Mouse (Mus musculus) intestine, postnatal 0 days (tissue): ENCODE results near the gene Olfr695. TPM values are rescaled to one million over a fixed set of nuclear protein-coding genes. Genes with fewer than 3 reads are reported as not detected.
"Not testable (repeated sequence)": the region's sequence is repeated elsewhere in the genome, so short reads cannot be mapped to it uniquely, and the experiment has no call there.

Experiments used
- ATAC-seq: fragments of 200-750 bp; cut with Nextera tagmentation; 2 replicates; pipeline ENCODE4 v1.8.0; 2017; ENCODE audit warnings: mild to moderate bottlenecking, moderate TSS enrichment, moderate library complexity
- H3K27ac ChIP-seq: fragments of 300-500 bp; sonication (generic); 2 replicates; pipeline ENCODE4 v1.5.1; 2014; ENCODE audit warnings: mild to moderate bottlenecking, low read depth, low read length, moderate library complexity
- H3K27me3 ChIP-seq: fragments of 300-500 bp; sonication (generic); replicated peaks from 2 replicates; pipeline ENCODE4 v1.6.1; 2014; ENCODE audit warnings: low read length, mixed read lengths; ENCODE audit not compliant: control insufficient read depth, insufficient read depth
- H3K36me3 ChIP-seq: fragments of 300-500 bp; sonication (generic); 2 replicates; pipeline ENCODE4 v1.6.1; 2014; ENCODE audit warnings: mild to moderate bottlenecking, moderate library complexity; ENCODE audit not compliant: control insufficient read depth, insufficient read depth
- H3K4me1 ChIP-seq: fragments of 300-500 bp; sonication (generic); replicated peaks from 2 replicates; pipeline ENCODE4 v1.6.1; 2014; ENCODE audit warnings: antibody characterized with exemption, low read length, mixed read lengths; ENCODE audit not compliant: control insufficient read depth, insufficient read depth
- H3K4me2 ChIP-seq: fragments of 300-500 bp; sonication (generic); replicated peaks from 2 replicates; pipeline ENCODE4 v1.6.1; 2014; ENCODE audit warnings: low read depth, mild to moderate bottlenecking, moderate library complexity
- H3K4me3 ChIP-seq: fragments of 300-500 bp; sonication (generic); 2 replicates; pipeline ENCODE4 v1.5.1; 2014; ENCODE audit warnings: low read depth, low read length
- H3K9ac ChIP-seq: fragments of 300-500 bp; sonication (generic); 2 replicates; pipeline ENCODE4 v1.6.1; 2014; ENCODE audit warnings: mild to moderate bottlenecking, low read depth, low read length
- H3K9me3 ChIP-seq: fragments of 300-500 bp; sonication (generic); 2 replicates; pipeline ENCODE4 v1.6.1; 2016; ENCODE audit warnings: mixed run types; ENCODE audit not compliant: control insufficient read depth
- CTCF ChIP-seq: sonication (generic); IDR thresholded peaks from 2 replicates; pipeline ENCODE4 v1.5.1; 2016; ENCODE audit warnings: low read depth, mild to moderate bottlenecking, control low read depth, antibody characterized with exemption, moderate library complexity
- WGBS: fragments of 180-500 bp; shearing (Covaris S2); extraction: QIAGEN DNeasy Blood & Tissue Kit; methylation state at CpG from one replicate; pipeline ENCODE4 v1.1.7; 2014; 5-methylcytosine and 5-hydroxymethylcytosine counted together
- polyA plus RNA-seq: library from polyadenylated mRNA; unstranded; fragments of >200 nt; fragmentation: Nextera tagmentation; extraction: Ambion mirVana; gene quantifications from 2 replicates; pipeline ENCODE4 v1.2.1, GENCODE M21; 2015

Gene Olfr695
- not detected in 2 replicates for polyA plus RNA-seq

DNA sequence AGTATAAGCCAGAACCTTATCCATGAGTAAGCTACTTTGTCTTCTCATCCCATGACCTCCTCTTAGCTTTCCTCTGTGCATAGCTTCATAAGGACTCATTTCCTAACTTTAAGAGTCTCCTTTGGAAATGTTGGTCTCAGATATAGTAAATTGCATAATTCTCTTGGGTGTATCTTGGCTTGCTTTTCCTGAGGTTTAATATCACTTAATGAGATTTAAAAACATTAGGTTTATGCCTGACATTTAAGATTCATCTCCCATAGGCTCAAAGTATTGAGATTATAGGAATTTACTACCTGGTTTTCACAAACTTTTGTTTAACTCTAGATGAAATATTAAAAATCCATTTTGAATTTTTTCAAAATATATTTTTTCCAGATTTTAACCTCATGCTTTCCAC lies at the start of gene Olfr695:
TSS of gene Olfr695 (minus strand) at position 101 of the 400 bp plus-strand sequence.
- H3K9ac ChIP-seq, result no peak within 1 kb of the TSS
- H3K4me3 ChIP-seq, result no peak within 1 kb of the TSS
- no peaks in the 10 kb centered on the region for H3K36me3 ChIP-seq
- no peak within 1 kb of the TSS for H3K27ac ChIP-seq
- no peak within 1 kb of the TSS for H3K4me2 ChIP-seq
- H3K27me3 ChIP-seq, result no peaks in the 10 kb centered on the region
- no peak for TF ChIP-seq CTCF
- ATAC-seq, result no peak
- no peaks in the 10 kb centered on the region for H3K4me1 ChIP-seq
- no peaks in the 10 kb centered on the region for H3K9me3 ChIP-seq

DNA sequence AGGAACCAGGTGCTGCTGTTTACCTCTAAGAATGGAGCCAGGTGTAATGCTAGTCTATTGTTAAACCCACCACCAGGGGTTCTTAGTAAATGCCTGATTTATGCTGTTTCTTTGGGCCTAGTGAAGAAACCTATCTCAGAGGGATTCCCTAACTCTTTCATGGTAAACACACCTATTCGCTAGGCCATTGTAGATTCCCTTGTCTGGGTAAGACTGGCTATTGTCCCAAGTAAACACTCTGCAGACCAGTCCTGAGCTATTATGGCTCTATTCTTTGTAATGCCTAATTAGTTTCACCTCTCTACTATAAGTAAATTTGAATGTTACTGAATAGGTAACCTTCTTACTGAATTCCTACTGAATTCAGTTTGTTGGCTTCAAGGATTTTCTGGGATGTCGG lies 44.8 kb upstream of the Olfr695 start:
- not testable (repeated sequence) for H3K9ac ChIP-seq, ATAC-seq, H3K36me3 ChIP-seq, H3K9me3 ChIP-seq, H3K4me2 ChIP-seq, H3K4me1 ChIP-seq, H3K27ac ChIP-seq, H3K4me3 ChIP-seq, H3K27me3 ChIP-seq
- WGBS, result 94% methylated on average over 2 of the region's 2 CpGs

DNA sequence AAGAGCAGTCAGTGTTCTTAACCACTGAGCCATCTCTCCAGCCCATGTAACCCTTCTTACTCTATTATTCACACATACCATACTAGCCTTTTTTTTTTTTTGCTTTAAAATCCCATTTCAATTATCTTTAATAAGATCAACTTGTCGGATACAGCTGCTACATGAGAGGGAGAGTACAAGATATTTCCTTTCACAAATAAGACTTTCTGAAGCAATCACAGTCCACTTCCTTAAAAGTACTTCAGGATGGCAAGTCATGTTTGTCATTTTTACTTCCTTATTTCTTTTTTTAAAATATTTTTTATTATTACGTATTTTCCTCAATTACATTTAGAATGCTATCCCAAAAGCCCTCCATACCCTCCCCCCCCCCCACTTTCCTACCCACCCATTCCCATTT lies 42.6 kb upstream of the Olfr695 start:
- Histone ChIP-seq H3K9ac (no peak overlapping the region), H3K27me3 (no peaks in the 10 kb centered on the region), H3K4me1 (no peaks in the 10 kb centered on the region), H3K36me3 (no peaks in the 10 kb centered on the region), H3K27ac (no peak overlapping the region), H3K4me3 (no peak overlapping the region), H3K4me2 (no peak overlapping the region), H3K9me3 (no peaks in the 10 kb centered on the region)
- ATAC-seq, result no peak
- 91% methylated on average over 2 of the region's 2 CpGs for WGBS
- no peak for TF ChIP-seq CTCF

DNA sequence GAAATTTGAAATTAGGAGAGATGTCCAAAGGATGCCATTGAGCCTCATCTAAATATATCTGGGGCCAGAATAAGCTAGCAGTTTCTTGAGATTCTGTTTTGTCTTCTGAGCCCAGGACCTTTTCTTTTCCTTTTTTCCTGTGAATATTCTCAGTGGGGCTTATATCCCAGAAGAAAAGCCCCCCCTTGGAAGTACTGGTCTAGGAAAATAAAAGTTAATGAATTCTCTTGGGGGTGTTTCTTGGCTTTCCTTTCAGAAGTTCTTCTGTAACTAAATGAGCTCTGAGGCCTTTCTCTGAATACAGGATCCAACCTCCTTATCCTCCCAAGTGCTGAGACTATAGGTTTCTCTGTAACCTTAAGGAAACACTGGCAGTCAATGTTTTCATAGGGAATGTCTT lies 39.1 kb upstream of the Olfr695 start, which contains the start of gene Olfr698:
TSS of gene Olfr698 (minus strand) at position 101 of the 400 bp plus-strand sequence.
- no peak within 1 kb of the TSS for H3K9ac ChIP-seq
- H3K36me3 ChIP-seq, result no peaks in the 10 kb centered on the region
- TF ChIP-seq CTCF, result no peak
- ATAC-seq, result no peak
- H3K9me3 ChIP-seq, result no peaks in the 10 kb centered on the region
- no peak within 1 kb of the TSS for H3K4me3 ChIP-seq
- H3K27ac ChIP-seq, result no peak within 1 kb of the TSS
- no peaks in the 10 kb centered on the region for H3K4me1 ChIP-seq
- no peaks in the 10 kb centered on the region for H3K27me3 ChIP-seq
- no peak within 1 kb of the TSS for H3K4me2 ChIP-seq

DNA sequence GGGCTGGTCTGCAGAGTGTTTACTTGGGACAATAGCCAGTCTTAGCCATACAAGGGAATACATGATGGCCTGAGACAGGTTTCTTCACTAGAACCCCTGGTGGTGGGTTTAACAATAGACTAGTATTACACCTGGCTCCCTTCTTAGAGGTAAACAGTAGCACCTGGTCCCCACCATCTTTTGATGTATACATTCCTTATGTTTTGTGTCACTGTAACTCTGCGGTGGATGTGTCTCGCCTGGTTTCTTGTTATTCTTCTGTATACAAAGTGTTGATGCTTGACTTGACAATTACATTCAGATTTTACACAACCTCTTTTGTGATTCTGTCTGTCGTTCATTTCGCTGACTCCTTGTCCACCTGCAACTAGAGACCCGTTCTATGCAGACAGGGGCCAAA lies 29.6 kb upstream of the Olfr695 start:
- Histone ChIP-seq H3K4me3 (no peak overlapping the region), H3K4me1 (no peaks in the 10 kb centered on the region), H3K27me3 (no peaks in the 10 kb centered on the region), H3K27ac (no peak overlapping the region), H3K4me2 (no peak overlapping the region), H3K36me3 (no peaks in the 10 kb centered on the region), H3K9me3 (no peaks in the 10 kb centered on the region), H3K9ac (no peak overlapping the region)
- TF ChIP-seq CTCF, result no peak
- 90% methylated on average over 5 of the region's 5 CpGs for WGBS
- no peak for ATAC-seq

DNA sequence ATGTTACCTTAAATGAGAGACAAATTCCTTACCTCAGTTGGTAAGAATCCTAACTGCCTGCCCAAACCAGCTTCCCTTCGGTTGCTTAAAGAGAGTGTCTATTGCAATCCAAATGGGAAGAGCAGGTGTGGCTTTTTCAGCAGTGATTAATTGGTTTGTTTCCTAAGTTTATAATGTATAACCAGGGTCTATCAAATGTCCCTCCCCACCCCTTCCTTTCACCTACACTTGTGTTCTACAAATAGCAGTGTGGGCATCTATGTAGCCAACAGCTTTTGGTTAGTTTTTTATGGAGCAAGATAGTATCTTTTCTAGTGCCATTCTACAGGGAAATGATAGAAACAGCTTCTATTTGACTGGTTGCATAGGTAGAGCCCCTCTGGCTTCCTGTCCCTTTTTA lies 26.1 kb upstream of the Olfr695 start, which contains the start of gene Olfr697:
TSS of gene Olfr697 (minus strand) at position 101 of the 400 bp plus-strand sequence.
- H3K4me1 ChIP-seq, result no peaks in the 10 kb centered on the region
- no peak within 1 kb of the TSS for H3K4me2 ChIP-seq
- H3K9ac ChIP-seq, result no peak within 1 kb of the TSS
- H3K4me3 ChIP-seq, result no peak within 1 kb of the TSS
- no peak for ATAC-seq
- no peaks in the 10 kb centered on the region for H3K36me3 ChIP-seq
- no peaks in the 10 kb centered on the region for H3K9me3 ChIP-seq
- H3K27ac ChIP-seq, result no peak within 1 kb of the TSS
- no peaks in the 10 kb centered on the region for H3K27me3 ChIP-seq
- 80% methylated on average over 1 of the region's 1 CpGs for WGBS
- TF ChIP-seq CTCF, result no peak

DNA sequence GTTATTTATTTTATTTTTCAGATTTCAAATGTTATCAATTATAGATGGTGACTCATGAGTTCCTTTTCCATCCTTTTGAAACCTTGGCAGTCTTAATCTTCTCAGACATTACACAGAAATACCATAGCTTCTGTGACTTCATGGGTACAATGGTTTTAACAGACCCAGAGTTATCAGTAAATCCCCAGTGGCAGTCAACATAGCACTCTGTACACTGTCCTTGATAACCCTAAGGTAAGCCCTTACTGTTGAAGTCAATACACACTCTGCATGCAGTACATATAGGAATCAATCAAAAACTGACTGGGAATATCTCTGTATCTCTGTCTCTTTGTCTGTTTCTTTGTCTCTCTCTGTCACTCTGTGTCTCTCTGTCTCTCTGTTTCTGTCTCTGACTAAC lies 20.8 kb upstream of the Olfr695 start:
- no peak overlapping the region for H3K4me3 ChIP-seq
- no peak overlapping the region for H3K4me2 ChIP-seq
- no peaks in the 10 kb centered on the region for H3K36me3 ChIP-seq
- no peak overlapping the region for H3K27ac ChIP-seq
- peaks cover 7% of the 10 kb centered on the region; the same call in 1 of the 2 replicates for H3K27me3 ChIP-seq
- no peaks in the 10 kb centered on the region for H3K9me3 ChIP-seq
- ATAC-seq, result no peak
- no peaks in the 10 kb centered on the region for H3K4me1 ChIP-seq
- no peak for TF ChIP-seq CTCF
- H3K9ac ChIP-seq, result no peak overlapping the region
